Mouse (Mus musculus): ENCODE data around the gene Gm4969.

- TF ChIP-seq CTCF (IDR thresholded peaks at IDR 0.05; ENCODE audit: low read depth, low read length): no peak
- TF ChIP-seq POLR2A (IDR thresholded peaks at IDR 0.05; ENCODE audit: extremely low read depth, insufficient read depth, low read length): no peak
Measured at GRCm38 (mm10) chr7:19159411-19159810, 41.2 kb upstream of the Gm4969 start.
